Mouse (Mus musculus): Measurements from ENCODE around the gene Cbfa2t2. TPM values are rescaled to one million over a fixed set of nuclear protein-coding genes. Genes with fewer than 3 reads are reported as not detected.

Gene Cbfa2t2
- total RNA-seq (2021) = 10 to 100 TPM; 21.4 to 21.7 TPM
- long read RNA-seq, experiment 1, full-length matches to known transcripts = 4 of 11 reads
- long read RNA-seq, experiment 1, partial matches to known transcripts = 1 of 11 reads
- long read RNA-seq, experiment 1, other reads (novel, unspliced or antisense) = 6 of 11 reads
- long read RNA-seq, experiment 2, full-length matches to known transcripts = 12 of 15 reads
- long read RNA-seq, experiment 2, partial matches to known transcripts = 1 of 15 reads
- long read RNA-seq, experiment 2, other reads (novel, unspliced or antisense) = 2 of 15 reads

DNA sequence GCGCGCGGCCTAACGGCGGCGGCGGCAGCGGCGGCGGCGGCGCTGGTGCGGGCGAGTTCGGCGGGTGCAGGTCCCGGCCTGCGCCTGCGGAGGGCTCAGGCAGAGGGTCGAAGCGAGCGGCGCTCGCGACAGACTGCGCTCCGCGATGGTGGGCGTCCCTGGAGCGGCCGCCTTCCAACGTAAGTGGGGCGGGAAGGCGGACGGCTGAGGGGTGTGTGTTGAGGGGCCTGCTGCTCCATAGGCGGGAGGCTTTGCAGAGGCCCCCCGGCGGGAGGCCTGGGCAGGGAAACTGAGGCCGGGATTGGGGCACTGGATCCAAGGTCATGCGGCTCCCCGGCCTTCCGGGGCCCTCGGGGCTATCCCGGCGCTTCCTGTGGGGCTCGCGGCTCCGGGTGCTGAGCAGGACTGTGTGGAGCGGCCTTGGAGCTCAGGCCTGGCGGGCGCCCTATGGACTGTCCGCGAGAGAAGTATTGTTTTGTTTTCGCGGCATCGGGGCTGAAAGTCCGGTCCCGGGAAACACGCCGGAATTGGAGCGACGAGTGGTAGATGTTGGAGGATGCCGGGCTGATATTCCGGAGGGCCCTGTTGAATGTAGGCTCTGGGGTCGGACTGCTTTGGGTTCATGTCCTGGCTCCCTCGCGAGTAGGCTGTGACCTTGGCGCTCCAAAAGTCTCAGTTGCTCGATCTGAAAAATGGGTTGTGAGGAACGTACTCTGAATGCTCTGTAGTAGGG, at the start of gene Cbfa2t2:
TSS of gene Cbfa2t2 (plus strand) at position 24 of the 733 bp plus-strand sequence.
- intact Hi-C loops (cut with DNase I) = no loop called here
- peak; percentile 53 to 62 for DNase-seq

DNA sequence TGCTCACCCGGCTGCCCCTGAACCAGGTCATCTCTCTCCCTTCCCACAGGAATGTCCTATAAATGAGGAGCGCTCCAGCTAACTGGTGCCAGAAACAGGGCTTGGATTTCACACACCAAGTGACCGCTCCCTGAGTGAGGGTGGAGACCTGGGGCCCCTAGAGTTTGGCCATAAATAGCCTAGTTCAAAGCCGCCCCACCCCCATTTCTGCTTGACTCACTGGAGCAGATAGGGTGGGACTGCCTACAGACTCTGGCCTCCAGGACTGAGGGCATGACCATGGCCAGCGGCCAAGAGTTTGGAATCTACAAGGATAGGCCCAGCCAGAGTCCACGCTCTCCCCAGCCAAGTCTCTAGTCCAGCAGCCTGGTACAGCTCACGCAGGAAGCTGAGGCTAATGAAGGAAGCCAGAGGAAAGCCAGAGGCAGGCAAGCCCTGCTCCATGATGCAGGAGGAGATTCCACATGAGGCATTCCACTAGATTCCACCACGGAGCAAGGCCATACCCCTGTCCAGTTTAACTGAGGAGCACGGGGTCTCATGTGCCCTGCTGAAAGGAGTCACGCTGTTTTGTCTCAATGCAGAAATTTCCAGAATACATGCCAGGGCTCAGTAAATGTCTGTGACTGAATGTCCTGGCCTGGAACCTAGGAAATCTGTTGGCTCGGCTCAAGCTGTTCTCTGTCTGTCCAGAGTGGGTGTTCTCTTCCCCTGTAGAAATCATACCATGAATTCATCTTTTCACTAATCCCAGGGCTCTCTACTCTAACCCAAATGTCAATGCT, 45.9 kb upstream of the Cbfa2t2 start:
- intact Hi-C loops (cut with DNase I) = loop anchor here (2.0 kb wide), 1 partner anchor 16 kb away; no protein-coding TSS in a partner anchor
- peak; percentile 90 to 94 for DNase-seq

DNA sequence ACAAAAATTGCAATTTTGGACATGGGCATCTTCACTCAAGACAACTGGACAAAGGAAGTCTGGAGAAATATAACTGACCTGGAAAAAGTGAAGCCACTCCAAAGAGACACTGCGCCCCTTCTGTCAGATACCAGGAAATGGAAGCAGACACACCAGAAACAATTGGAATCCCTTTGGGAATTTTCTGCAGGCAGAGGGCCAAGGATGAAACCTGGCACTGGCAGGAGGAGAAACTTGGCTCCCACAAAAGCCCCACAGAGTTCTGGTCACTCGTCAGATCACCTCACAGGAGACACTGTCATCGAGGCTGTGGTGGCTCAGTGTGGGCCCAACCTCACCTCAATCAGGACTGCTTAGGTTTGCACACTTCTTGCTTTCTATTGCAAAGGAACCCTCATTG, 41.7 kb upstream of the Cbfa2t2 start:
- peak in 1 of 2 experiments; percentile 62 for DNase-seq
- intact Hi-C loops (cut with DNase I) = no loop called here

DNA sequence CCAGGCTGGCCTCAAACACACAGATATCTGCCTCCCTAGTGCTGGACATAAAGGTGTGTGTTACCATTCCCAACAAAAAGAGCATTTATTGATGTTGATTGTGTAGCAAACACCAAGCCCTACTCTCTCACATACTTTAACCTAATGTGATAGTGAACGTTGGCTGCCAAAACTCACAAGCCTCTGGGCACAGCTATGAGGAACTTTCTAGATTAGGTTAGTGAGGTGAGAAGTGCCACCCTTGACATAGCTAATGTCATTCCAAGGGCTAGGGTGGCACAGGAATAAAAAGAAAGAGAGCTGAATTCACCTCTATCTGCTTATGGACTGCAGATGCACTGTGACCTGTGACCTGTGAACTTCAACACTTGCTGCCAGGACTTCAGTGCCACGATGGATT, 39.8 kb upstream of the Cbfa2t2 start:
- peak in 1 of 2 experiments; percentile 33 for DNase-seq
- intact Hi-C loops (cut with DNase I) = no loop called here

DNA sequence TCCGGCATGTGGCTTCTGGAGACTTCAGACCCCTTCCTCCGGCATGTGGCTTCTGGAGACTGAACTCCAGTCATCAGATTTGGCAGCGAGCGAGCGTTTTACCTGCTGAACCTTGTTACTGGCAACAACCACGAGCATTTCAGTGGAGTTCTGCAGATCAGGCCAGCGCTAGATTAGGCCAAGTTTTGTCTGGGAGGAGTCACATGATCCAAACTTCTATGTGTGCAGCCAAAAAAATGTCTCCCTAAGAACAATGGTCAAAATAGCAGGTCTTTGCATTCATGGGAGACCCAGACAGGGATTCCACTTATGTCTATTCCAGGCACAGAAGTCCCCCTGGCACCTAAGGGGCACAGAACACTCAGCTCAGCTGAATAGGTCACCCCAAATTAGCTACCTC, 38.0 kb upstream of the Cbfa2t2 start:
- intact Hi-C loops (cut with DNase I) = no loop called here
- peak; percentile 11 to 30 for DNase-seq

DNA sequence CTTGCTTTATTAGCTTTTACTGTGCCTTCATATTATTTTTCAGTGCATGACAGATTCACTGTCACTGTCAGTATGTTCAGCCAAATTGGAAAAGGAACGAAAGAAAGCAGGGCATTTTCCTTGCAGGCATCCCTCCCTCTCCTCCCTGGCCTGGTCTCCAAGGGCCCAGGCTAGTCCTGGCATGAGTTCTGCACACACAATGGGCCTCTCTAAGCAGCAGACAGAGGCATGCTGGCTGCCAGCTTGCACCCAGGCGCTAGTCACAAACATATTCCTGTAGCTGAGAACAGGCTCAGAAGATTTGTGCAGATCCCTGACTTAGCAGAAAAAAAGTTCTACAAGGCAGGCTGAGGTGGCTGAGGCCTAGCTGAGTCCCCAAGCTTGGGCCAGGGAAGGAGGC, 37.0 kb upstream of the Cbfa2t2 start:
- DNase-seq = no peak
- intact Hi-C loops (cut with DNase I) = no loop called here

DNA sequence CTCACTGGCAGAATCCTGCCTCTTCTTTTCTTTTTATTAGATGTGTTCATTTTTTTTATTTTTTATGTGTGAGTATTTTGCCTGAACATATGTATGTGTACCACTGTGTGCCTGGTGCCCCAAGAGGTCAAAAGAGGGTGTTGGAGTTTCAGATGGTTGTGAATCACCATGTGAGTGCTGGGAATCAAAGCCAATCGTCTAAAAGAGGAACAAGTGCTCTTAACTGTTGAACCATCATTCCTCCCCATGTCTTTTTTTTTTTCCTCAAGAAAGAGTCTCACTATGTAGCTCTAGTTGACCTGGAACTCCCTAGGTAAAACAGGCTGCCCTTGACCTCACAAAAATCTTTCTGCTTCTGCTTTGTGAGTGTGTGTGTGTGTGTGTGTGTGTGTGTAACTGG, 34.3 kb upstream of the Cbfa2t2 start:
- DNase-seq = no peak
- intact Hi-C loops (cut with DNase I) = loop anchor here (2.0 kb wide), 1 partner anchor 27 kb away; no protein-coding TSS in a partner anchor

DNA sequence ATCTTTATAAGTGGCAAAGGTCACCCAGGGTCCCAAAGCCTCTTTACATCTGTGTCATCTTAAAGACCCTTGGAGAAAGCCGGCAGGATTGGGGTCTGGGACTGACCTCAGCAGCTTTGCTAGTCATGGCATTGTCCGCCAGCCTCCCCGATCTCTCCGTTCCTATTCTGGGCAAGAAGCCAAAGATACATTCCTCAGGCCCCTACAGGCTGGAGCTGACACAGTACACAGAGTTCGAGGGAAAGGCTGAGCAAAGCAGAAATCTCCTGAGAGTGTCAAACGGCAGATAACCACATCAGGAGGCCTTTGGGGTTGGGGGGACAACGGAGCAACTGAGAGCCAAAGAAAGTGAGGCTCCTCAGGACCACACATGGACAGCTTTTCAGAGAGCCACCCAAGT, 33.5 kb upstream of the Cbfa2t2 start:
- peak; percentile 46 to 66 for DNase-seq
- intact Hi-C loops (cut with DNase I) = loop anchor here (2.0 kb wide), 1 partner anchor 28 kb away; no protein-coding TSS in a partner anchor

DNA sequence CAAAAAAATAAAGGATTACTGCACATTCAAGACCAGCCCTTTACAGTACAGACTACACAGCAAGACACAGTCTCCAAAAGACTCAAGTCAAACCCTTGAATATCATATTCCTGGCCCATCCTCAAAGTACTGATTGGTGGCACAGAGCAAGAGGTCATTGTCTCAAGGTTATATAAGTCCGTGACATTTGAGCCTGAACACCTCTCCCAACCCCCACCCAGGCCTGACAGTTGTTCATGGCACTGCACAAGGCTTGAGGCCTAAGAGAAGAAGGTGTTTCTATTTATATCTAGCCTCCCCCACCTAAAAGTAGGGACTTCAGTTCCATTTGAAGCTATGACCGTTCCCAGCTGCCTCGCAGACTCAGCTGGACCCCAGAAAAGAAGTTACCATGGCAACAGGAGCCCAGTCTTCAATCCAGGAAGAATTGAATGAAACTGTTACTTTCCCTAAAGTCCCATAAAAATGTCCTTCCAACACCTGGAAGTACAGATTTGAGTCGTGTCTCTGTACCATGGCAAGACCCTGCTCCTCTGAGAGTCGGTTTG, 30.8 kb upstream of the Cbfa2t2 start:
- intact Hi-C loops (cut with DNase I) = no loop called here
- no peak for DNase-seq

DNA sequence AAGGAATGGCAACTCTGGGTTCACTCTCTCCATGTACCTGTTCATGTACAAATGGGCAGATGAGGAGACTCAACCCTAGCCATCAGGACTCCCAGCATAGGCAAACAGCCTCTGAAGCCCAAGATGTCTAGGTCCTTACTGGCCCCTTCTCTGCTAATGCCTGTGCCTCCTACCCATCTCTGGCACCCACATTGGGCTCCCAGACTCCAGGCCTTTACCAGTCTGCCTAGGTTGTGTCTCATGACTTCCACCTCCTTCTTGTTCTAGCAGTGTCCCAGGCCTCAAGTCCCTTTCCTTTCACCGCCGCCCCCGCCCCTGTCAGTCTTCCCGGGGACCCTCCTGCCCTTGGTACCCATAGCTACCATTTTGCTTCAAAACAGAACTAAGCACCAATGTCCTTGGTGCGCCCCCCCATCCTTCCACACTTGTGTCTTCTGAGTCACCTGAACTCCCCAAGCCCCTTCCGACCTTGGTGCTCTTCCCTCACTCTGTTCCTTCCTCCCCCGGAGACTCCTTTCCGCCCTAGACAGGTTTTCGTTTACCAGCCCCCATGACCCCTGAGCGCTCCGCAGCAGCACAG, 29.1 kb upstream of the Cbfa2t2 start:
- intact Hi-C loops (cut with DNase I) = loop anchor here (2.0 kb wide), 1 partner anchor 16 kb away; no protein-coding TSS in a partner anchor
- no peak for DNase-seq

DNA sequence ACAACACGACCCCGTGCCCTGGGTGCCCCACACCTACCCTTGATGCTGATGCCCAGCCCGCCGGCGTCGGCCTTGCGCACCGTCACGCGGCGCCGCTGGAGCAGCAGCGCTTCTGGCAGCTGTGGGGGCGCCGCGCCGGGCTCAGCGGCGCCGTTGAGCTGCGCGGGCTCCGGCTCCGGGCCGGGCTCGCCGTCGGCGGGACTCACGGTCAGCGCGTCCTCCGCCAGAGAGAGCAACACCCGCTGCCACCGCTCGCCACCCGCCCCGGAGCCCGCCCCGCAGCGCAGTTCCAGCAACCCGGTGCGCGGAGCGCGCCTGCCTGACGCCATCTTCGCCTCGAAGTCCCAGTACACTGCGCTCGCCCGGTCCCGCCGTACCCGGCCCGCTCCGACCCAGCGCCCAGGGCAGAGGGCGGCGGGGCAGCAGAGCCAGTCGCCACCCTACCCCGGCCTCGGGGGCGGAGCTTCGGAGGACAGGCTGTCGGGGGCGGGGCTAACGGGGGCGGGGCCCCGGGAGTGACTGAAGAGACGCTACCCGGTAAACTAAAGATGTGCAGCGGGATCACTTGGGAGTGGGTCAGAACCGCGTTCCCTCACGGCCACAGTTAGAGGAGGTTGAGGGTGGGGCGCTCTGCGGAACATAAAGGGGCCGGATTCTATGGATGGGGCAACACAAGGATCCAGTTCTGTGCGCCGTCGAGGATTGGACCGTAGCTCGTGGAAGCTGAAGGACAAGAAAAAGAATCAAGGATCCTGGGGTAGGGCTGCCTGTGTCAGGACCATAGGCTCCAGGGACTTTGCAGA, 28.4 kb upstream of the Cbfa2t2 start, which contains the start of gene Snta1:
TSS of gene Snta1 (minus strand) at position 457 of the 803 bp plus-strand sequence.
- DNase-seq = peak; percentile 90
- intact Hi-C loops (cut with DNase I) = loop anchor here (2.0 kb wide), 1 partner anchor 17 kb away; no protein-coding TSS in a partner anchor

DNA sequence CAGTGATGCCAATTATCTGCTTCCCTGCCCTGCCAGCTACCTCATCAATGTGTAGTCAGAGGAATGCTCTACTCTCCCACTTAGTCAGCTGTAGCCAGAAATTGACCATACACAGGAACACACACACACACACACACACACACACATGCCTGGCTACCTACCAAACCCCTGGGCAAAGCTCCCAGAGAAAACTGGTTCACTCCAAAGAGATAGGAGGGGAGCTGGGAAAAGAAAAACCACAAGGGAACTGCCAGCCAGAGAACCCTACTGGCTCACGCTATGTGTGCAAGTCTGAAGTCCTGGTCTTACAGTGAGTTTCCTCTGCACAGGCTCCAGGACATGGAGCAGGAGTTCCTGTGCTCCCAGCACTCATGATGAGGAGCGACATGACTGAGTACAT, 25.9 kb upstream of the Cbfa2t2 start:
- DNase-seq = peak; percentile 58 to 73
- intact Hi-C loops (cut with DNase I) = loop anchor here (5.0 kb wide), 1 partner anchor 532 kb away; no protein-coding TSS in a partner anchor

DNA sequence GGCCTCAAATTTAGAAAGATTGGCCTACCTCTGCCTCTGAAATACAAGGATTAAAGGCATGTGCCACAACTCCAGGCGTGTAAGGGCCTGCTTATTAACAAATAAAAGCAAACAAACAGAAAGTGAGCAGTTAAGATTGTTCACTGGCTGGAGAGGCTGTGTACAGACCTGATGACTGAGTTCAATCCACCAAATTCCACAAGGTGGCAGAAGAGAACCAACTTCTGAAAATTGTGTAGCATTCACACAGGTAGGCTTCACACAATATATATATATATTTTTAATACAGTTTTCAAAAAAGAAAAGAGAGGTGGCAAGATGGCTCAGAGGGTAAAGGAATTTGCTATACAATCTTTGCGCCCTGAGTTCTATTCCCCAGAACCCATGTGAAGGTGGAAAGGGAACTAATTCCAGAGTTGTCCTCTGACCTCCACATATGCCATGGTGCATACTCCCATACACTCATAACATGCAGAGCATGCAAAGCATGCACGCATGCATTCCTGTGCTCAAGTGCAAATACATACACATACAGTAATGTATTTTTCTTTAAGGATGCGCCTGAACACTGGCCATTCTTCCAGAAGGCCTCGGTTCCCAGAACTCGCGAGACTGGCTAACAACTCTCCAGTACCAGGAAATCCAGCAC, 24.1 kb upstream of the Cbfa2t2 start:
- peak; percentile 24 to 59 for DNase-seq
- intact Hi-C loops (cut with DNase I) = loop anchor here (5.0 kb wide), 1 partner anchor 530 kb away; no protein-coding TSS in a partner anchor

DNA sequence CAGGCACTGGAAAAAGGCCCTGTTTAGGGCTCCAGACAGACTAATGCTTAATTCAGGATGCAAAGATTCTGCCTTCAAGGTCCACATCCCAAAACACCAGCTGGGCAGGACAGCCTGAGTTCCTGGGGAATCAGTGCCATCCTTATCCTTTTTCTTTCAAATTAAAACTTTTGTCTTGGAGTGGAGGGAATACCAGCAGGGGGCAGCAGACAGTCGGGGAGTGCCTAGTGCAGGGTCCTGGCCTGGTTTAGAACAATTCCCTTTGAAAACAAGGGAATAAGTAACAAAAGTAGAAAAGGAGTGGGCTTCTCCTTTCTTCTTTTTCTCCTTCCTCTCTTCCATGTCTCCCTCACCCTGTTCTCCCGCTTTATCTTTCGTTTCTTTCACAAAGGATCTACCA, 19.2 kb upstream of the Cbfa2t2 start:
- peak; percentile 81 to 88 for DNase-seq
- intact Hi-C loops (cut with DNase I) = loop anchor here (2.0 to 5.0 kb wide), 2 partner anchors 122 to 195 kb away; partner anchors contain the start of genes 4930519P11Rik and Zfp341

DNA sequence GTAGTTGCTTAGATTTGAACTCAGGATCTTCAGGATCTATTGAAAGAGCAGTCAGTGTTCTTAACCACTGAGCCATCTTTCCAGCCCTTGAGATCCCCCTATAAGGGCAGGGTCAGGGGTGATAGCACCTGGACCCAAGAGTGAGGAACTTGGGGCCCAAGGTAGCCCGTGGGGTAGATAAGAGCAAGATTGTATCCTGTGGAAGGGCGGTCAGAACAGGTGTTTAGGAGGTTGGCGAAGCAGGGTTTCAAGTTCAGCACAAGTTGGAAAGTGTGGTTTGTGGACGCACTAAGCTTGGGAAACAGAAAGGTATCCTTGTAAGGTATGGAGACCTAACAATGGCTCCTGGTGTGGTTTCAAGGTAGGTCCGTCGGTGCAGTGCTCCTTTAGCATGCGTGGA, 18.3 kb upstream of the Cbfa2t2 start:
- intact Hi-C loops (cut with DNase I) = loop anchor here (5.0 kb wide), 1 partner anchor 194 kb away; the partner anchor contains the start of genes 4930519P11Rik and Zfp341
- DNase-seq = no peak

DNA sequence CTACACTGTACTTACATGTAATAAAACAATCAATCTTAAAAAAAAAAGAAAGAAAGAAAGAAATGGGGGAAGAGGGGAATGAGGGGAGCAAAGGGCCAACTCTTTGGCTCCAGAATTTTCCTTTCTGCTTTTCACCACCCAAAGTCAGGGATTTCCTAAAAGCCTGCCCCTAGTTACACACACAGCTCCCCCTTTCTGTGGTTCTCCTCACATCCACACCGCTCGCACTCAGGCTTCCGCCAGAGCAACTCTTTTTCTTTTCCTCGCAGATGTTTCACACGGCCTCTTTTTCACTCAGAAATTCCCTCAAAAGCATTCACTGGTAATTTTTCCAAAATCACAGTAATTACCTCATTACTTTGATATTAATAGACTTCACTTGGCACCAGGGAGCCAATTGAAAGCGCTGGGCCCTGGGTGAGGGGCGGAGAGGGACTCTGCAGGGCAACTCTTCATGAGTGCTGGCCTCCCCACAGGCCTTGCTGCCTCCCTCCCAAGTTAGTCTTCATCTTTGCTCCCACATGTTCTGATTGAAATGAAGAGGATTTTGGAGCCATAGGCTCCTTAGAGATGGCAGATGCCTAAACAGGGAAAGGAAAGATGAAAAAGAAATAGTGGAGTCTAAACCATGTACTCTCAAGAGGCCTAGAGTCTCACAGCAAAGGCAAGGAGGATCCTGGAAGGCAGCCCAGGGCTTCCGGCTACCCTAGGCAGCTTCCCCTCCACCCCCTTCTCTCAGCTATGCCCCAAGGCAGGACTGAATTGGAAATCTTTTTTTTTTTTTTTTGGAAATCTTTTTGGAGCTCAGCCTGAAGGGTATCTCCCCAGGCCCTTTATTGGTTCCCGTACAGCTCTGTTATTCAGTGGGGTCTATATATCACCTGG, 16.4 kb upstream of the Cbfa2t2 start:
- DNase-seq = no peak
- intact Hi-C loops (cut with DNase I) = loop anchor here (5.0 kb wide), 1 partner anchor 192 kb away; the partner anchor contains the start of genes 4930519P11Rik and Zfp341
